Mouse (Mus musculus) yolk sac, embryonic 10.5 days (tissue): Measurements from ENCODE around the gene Olfr1195.
"Not testable (repeated sequence)": the region's sequence is repeated elsewhere in the genome, so short reads cannot be mapped to it uniquely, and the experiment has no call there.

Experiments used
- DNase-seq: peaks from one replicate; pipeline ENCODE4 v3.0.0-alpha.2; 2017; ENCODE audit warnings: low spot score

Gene Olfr1195

DNA sequence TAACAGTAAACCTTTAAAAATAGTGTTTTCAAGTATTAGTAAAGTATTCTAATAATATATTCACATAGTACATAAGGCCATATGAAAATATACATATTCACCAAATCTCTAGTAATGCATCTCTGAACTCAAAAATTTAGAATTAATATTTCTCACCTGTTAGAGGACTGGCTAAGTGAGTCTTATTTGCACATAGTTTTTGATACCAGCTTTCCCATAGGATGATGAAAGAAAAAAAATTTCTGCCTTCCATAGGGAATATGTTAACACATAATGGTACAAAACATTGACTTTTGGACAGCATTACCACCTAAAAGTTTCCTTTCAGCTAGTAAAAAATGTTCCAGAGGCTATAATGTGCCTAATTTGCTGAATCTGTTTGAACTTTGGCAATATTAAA, at the start of gene Olfr1195:
Gene Olfr1195, minus strand, starts transcription at position 101 of the 400 bp plus-strand sequence.
- no peak for DNase-seq

DNA sequence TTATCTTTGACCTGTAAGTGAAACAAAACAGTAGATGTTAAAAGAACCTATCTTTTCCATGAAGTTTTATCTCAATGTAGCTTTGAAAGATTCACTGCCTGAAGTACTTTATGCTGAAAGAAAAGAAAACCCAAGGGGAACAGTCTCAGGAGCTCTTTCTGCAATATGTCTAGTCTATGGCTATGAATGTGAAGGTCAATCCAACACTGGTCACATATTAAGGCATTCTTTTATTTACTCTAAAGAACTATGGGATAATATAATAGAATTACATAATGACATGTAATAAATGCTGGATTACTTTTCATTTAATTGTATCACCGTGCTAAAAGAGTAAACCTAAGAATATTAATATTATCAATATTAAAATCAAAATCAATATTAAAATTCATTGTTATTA, 43.3 kb upstream of the Olfr1195 start, which contains the start of gene Olfr1197:
Gene Olfr1197, minus strand, starts transcription at position 101 of the 400 bp plus-strand sequence.
- DNase-seq, result no peak

GRCm38 (mm10) chr2:88704497-88704896, 15.5 kb upstream of the Olfr1195 start, which contains the start of gene Olfr1196:
Olfr1196 (minus strand) TSS chr2:88704597.
- DNase-seq, result no peak

DNA sequence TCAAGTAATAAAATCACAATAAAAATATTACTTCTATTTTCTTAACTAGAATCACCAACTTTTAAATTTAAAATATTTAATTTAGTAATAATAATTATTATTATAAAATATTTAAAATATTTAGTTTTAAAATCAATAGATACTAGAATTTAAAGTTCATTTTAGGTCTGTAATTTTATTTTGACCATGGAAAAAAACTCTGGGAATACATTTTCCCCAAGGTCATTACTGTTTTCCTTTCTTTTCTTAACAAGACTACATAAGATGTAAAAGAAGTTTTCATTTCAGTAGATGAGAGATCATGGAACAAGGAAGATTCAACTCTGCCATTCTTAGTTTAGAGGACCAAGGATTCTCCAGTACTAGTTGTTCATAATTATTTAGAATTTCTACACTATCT, 13.7 kb downstream of the Olfr1195 start, which contains the start of gene Olfr1193:
Gene Olfr1193, plus strand, starts transcription at position 301 of the 400 bp plus-strand sequence.
- not testable (repeated sequence) for DNase-seq

- no peak for DNase-seq
Measured at GRCm38 (mm10) chr2:88648209-88648608, 40.8 kb downstream of the Olfr1195 start, which contains the start of gene Olfr1192-ps1. Olfr1192-ps1 (plus strand) TSS chr2:88648509.

GRCm38 (mm10) chr2:88640242-88640641, 48.7 kb downstream of the Olfr1195 start, which contains the start of gene Olfr1191-ps1:
Olfr1191-ps1 (plus strand) TSS chr2:88640542.
- not testable (repeated sequence) for DNase-seq
